Mouse (Mus musculus) kidney, embryonic 15.5 days (tissue): ENCODE measurements at regions not wholly inside any gene's neighbourhood (a gene's known extent, or its start where the extent isn't known, plus 50 kb on each side); places are given as distances from the start of the nearest gene placed in this dataset.

Source experiments
- ATAC-seq: fragments of 200-750 bp; cut with Nextera tagmentation; replicated peaks from 2 replicates; pipeline ENCODE4 v1.8.0; 2017; ENCODE audit warnings: moderate TSS enrichment; ENCODE audit not compliant: low FRiP score
- H3K27ac ChIP-seq: fragments of 300-500 bp; sonication (generic); 2 replicates; pipeline ENCODE4 v1.5.1; 2015; ENCODE audit warnings: mild to moderate bottlenecking, inconsistent platforms
- H3K27me3 ChIP-seq: fragments of 300-500 bp; sonication (generic); 2 replicates; pipeline ENCODE4 v1.6.1; 2015; ENCODE audit warnings: inconsistent platforms
- H3K36me3 ChIP-seq: fragments of 300-500 bp; sonication (generic); 2 replicates; pipeline ENCODE4 v1.6.1; 2015; ENCODE audit warnings: inconsistent platforms
- H3K4me1 ChIP-seq: fragments of 300-500 bp; sonication (generic); 2 replicates; pipeline ENCODE4 v1.6.1; 2015; ENCODE audit warnings: inconsistent platforms
- H3K4me2 ChIP-seq: fragments of 300-500 bp; sonication (generic); 2 replicates; pipeline ENCODE4 v1.6.1; 2015; ENCODE audit warnings: moderate library complexity, mild to moderate bottlenecking, inconsistent platforms
- H3K4me3 ChIP-seq: fragments of 300-500 bp; sonication (generic); replicated peaks from 2 replicates; pipeline ENCODE4 v1.5.1; 2015; ENCODE audit warnings: mild to moderate bottlenecking, inconsistent platforms
- H3K9ac ChIP-seq: fragments of 300-500 bp; sonication (generic); 2 replicates; pipeline ENCODE4 v1.6.1; 2015; ENCODE audit warnings: mild to moderate bottlenecking, inconsistent platforms
- H3K9me3 ChIP-seq: fragments of 300-500 bp; sonication (generic); replicated peaks from 2 replicates; pipeline ENCODE4 v1.6.1; 2016; ENCODE audit warnings: inconsistent platforms
- WGBS: fragments of 180-500 bp; shearing (Covaris S2); methylation state at CpG from one replicate; pipeline ENCODE4 v1.1.7; 2015; ENCODE audit warnings: mixed read lengths; 5-methylcytosine and 5-hydroxymethylcytosine counted together

DNA sequence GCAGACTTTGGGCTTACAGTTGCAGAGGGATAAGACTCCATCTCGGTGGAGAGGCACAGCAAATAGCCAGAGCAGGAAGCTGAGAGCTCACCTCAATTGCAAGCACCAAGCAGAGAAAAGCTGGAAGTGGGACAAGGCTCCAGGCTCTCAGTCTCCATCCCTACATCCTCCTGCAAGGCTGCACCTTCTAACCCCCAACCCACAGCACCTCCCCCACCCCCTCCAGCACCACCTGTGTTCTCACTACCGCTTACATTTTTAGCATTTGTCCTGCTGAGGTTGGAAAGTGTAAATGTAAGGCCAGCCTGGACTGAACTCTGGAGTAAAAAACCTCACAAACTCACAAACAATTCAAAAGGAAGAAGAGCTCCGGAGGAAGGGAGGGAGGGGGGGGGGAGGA lies 119.6 kb downstream of the Sox2 start:
- ATAC-seq = no peak
- H3K9ac ChIP-seq = no peak overlapping the region
- H3K36me3 ChIP-seq = no peaks in the 10 kb centered on the region
- WGBS = 25% methylated on average over 2 of the region's 3 CpGs
- H3K27ac ChIP-seq = no peak overlapping the region
- H3K4me3 ChIP-seq = no peak overlapping the region
- no peak overlapping the region for H3K4me2 ChIP-seq
- no peaks in the 10 kb centered on the region for H3K27me3 ChIP-seq
- no peaks in the 10 kb centered on the region for H3K9me3 ChIP-seq
- H3K4me1 ChIP-seq = peaks cover 6% of the 10 kb centered on the region

DNA sequence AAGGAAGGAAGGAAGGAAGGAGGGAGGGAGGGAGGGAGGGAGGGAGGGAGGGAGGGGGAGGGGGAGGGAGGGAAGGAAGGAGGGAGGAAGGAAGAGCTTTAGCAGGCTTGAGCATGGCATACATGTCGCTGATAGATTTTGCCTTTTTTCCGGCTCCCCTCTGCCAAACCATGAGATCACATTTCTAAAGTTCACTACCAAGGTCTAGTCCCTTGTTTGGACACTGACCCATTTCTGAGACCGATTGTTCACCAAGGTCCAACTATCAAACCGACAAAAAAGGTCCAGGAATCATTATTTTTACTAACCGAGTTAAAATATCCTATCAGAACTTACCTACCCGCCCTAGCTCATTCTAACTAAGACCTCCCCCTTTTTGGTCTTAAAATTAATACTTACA lies 120.1 kb downstream of the Sox2 start:
- peaks cover 6% of the 10 kb centered on the region for H3K4me1 ChIP-seq
- H3K9ac ChIP-seq = no peak overlapping the region
- H3K36me3 ChIP-seq = no peaks in the 10 kb centered on the region
- H3K4me2 ChIP-seq = no peak overlapping the region
- H3K4me3 ChIP-seq = no peak overlapping the region
- H3K27ac ChIP-seq = no peak overlapping the region
- 74% methylated on average over 6 of the region's 6 CpGs for WGBS
- ATAC-seq = no peak
- H3K27me3 ChIP-seq = no peaks in the 10 kb centered on the region
- H3K9me3 ChIP-seq = no peaks in the 10 kb centered on the region

DNA sequence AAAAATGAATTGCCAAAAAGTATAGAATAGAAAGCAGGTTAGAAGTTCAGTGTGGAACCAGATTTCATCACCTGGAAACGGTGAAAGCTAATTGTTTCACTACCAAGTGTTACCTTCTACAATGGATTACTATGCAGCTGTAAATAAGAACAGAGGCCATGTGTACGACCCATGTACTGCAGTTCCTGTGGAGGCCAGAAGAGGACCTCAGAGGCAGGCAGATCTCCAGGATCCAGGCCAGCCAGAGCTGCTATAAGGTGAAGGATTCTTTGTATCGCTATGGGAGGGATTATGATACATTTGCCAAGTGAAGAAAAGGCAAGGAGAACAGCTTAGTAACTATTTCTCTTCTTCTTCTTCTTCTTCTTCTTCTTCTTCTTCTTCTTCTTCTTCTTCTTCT lies 121.8 kb downstream of the Sox2 start:
- Histone ChIP-seq H3K4me2 (no peak overlapping the region), H3K36me3 (no peaks in the 10 kb centered on the region), H3K9me3 (no peaks in the 10 kb centered on the region), H3K27me3 (no peaks in the 10 kb centered on the region), H3K4me3 (no peak overlapping the region), H3K27ac (no peak overlapping the region), H3K9ac (no peak overlapping the region), H3K4me1 (peaks cover 6% of the 10 kb centered on the region)
- no peak for ATAC-seq
- WGBS = 90% methylated on average over 3 of the region's 3 CpGs

DNA sequence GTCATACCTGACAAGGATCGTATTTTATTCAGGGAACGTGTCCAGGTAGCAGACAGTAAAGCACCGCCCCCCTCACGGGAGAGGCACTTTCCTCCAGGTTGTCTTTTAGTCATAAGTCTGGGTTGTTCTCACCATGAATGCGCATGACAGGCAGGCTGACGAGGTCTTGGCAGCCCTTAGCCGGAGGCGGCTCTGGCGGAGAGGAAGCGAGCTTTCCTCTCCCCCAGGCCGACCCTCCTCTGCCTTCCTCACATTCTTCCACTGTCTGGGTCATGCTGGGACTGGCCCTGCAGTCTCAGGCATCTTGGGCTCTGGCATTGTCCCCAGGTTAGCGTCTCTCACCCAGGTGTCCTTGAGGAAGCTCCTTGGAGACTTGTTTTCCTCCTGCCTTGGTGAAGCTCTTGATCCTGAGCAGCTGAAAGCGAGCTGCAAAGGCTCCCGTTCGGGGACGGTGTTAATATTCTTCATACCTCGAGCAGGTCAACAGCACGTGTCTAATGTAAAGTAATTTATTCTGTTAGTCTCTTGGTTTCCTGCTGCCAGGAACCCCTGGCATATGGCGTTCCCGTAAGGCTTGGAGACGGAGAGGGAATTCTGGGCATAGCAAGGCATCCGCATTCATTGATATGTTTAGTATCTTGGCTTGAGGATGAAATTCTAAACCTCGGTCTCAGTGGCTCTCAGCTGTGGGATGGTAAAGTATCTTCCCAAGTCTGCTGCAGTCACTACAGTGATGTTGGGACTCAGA lies 123.6 kb downstream of the Sox2 start:
- Histone ChIP-seq H3K4me3 (no peak overlapping the region; the same call in 1 of the 2 replicates), H3K9ac (no peak overlapping the region), H3K27ac (no peak overlapping the region), H3K4me2 (peak overlapping the region; percentile 39), H3K9me3 (no peaks in the 10 kb centered on the region), H3K4me1 (peaks cover 6% of the 10 kb centered on the region), H3K27me3 (no peaks in the 10 kb centered on the region), H3K36me3 (no peaks in the 10 kb centered on the region)
- peak; percentile 54; the same call in 1 of the 2 replicates for ATAC-seq
- WGBS = 21% methylated on average over 23 of the region's 23 CpGs

DNA sequence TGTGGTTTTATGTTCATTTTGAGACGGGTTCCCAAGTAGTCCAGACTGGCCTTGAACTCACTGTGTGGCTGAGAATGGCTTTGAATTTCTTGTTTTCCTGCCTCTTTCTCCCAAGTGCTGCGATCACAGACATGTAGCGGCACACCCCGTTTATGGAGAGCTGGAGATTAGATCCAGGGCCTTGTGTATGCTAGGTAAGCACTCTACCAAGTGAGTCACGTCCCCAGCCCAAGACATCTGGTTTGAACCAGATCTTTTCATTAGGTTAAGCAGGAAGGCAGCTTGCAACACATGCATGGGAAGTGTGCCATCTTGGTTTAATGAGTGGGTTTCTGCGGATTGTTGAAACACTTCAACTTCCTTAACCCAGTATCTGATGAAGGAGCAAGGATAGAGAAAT lies 131.6 kb downstream of the Sox2 start:
- Histone ChIP-seq H3K4me2 (no peak overlapping the region), H3K27ac (no peak overlapping the region), H3K9me3 (no peaks in the 10 kb centered on the region), H3K9ac (no peak overlapping the region), H3K4me1 (no peaks in the 10 kb centered on the region), H3K27me3 (no peaks in the 10 kb centered on the region), H3K4me3 (no peak overlapping the region), H3K36me3 (no peaks in the 10 kb centered on the region)
- ATAC-seq = no peak
- 90% methylated on average over 6 of the region's 6 CpGs for WGBS

DNA sequence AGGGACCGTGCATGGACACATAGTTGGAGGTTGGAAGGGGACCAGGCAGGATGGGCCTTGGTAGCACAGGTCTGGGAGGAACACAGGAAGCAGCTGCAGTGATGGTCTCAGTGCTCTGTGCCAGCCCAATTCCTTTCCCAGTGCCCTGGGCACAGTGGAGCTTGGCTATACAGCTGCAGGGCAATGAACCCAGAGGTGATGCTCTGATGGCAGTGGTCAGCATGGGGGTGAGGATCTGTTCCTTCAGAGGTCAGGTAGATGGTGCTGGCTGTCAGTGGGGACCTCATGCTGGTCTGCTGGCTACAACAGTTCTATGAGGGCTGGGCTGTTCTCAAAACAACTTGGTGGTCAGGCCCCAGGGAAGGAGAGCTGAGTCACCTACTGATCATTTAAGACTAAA lies 133.2 kb downstream of the Sox2 start:
- no peak for ATAC-seq
- 91% methylated on average over 1 of the region's 1 CpGs for WGBS
- Histone ChIP-seq H3K9me3 (no peaks in the 10 kb centered on the region), H3K36me3 (no peaks in the 10 kb centered on the region), H3K9ac (no peak overlapping the region), H3K4me2 (no peak overlapping the region), H3K4me1 (no peaks in the 10 kb centered on the region), H3K27ac (no peak overlapping the region), H3K27me3 (no peaks in the 10 kb centered on the region), H3K4me3 (no peak overlapping the region)

DNA sequence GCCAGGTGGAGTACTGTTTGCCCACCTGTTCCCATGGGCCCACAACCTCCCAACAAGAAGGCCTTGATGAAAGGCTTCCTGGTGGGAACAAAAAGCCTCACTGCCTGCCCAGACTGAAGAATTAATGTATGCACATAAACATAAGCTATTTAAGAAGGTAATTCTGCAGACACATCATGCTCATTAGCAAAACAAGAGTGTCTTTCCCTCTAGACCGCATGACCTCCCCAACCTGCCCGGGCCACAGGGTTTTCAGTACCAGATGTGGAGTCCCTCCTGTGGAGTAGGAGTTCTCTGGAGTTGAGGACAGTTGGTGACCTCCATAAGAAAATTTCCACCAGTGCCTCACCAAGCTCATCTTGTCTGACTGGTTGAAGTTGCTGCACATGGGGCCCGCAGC lies 137.0 kb downstream of the Sox2 start:
- WGBS = 81% methylated on average over 3 of the region's 3 CpGs
- Histone ChIP-seq H3K36me3 (no peaks in the 10 kb centered on the region), H3K27me3 (no peaks in the 10 kb centered on the region), H3K4me1 (no peaks in the 10 kb centered on the region), H3K27ac (no peak overlapping the region), H3K9ac (no peak overlapping the region), H3K9me3 (no peaks in the 10 kb centered on the region), H3K4me3 (no peak overlapping the region), H3K4me2 (no peak overlapping the region)
- ATAC-seq = no peak

DNA sequence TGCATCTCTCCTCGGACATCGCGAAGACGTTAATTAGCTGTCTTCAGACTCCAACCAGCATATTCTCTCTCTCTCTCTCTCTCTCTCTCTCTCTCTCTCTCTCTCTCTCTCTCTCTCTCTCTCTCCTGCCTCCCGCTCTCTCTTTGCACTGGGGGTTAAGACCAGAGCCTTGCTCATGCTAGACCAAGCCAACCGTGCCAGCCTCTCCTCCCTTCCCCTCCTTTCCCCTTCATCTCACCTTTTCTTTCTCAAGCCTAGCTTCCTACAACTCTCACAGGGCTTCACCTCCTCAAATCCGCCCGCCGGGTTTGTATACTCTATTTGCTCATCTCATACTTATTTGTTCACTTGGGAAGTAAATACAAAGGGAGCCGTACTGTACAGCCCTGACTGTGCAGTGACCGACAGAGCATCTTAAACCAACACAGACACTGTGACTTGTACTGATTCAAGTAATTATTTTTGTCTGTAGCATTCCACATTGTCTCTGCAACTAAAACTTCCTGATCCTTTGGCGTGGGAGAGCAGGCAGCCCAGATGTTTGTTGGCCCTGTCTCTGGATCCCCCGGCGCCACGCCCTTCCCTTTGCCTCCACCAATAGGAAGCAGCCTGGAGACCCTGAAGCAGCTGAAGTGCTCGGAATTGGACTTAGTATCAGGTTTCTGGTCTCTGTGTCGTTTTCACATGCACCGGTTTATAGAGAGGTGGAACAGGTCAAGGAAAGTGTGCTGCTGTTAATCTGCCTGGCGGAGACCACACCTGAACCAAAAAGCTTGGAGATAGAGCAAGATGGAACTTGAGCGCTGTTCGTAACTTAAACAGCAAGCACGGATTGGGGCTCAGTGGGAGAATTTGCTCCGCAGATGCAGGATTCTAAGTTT lies 145.1 kb downstream of the Sox2 start:
- Histone ChIP-seq H3K27ac (0 out of 2 replicates have a peak overlapping the region, but pooled peaks have one; percentile 41), H3K36me3 (no peaks in the 10 kb centered on the region)
- WGBS = 13% methylated on average over 23 of the region's 23 CpGs

DNA sequence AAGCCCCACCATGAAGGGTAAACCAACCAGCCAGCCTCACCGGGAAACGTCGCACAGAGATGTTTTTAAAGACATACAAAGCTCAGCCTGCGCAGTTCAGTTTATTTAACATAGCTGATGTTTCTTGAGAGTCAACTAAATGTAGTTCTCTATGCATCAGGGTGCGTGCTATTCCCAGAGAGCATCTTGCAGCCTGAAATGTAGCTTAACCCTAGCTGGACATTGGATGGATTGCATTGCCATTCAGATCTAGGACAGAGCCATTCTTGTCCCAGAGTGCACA lies 145.7 kb downstream of the Sox2 start:
- H3K27ac ChIP-seq = no peak overlapping the region
- H3K4me2 ChIP-seq = peak overlapping the region; percentile 60
- H3K9ac ChIP-seq = no peak overlapping the region

More for the DNA sequence above, 145.1 kb downstream of the Sox2 start:
- peak overlapping the region; percentile 60 for H3K4me2 ChIP-seq
- peaks cover 9% of the 10 kb centered on the region; the same call in 1 of the 2 replicates for H3K27me3 ChIP-seq
- peak overlapping the region; percentile 37 for H3K4me3 ChIP-seq
- peaks cover 14% of the 10 kb centered on the region for H3K4me1 ChIP-seq
- no peaks in the 10 kb centered on the region for H3K9me3 ChIP-seq
- no peak overlapping the region for H3K9ac ChIP-seq
- peak; percentile 97 for ATAC-seq

DNA sequence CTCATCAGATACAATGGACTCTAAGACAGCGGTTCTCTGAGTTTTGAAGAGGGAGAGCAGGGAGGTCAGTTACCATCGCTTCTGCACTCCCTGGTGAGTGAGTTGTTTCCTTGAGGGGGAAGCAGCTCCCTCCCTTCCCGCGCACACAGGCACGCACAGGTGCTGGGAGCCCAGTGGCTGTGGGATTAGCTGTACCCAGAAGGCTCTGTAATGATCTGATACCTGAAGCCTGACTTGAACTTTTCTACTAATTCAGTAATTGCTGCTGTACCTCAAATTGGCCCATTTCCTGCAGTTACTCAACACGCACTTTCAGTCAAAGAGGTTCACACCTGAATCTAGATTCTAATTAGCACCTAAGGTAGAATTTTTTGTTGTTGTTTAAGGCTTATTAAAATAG lies 158.6 kb downstream of the Sox2 start:
- H3K36me3 ChIP-seq = no peaks in the 10 kb centered on the region
- no peak overlapping the region for H3K4me2 ChIP-seq
- H3K27me3 ChIP-seq = peaks cover 33% of the 10 kb centered on the region
- H3K4me3 ChIP-seq = no peak overlapping the region
- no peaks in the 10 kb centered on the region for H3K9me3 ChIP-seq
- H3K4me1 ChIP-seq = no peaks in the 10 kb centered on the region
- 6% methylated on average over 6 of the region's 6 CpGs for WGBS
- ATAC-seq = no peak
- H3K9ac ChIP-seq = no peak overlapping the region
- no peak overlapping the region for H3K27ac ChIP-seq

More for the DNA sequence above, 145.7 kb downstream of the Sox2 start:
- Histone ChIP-seq H3K27me3 (peaks cover 9% of the 10 kb centered on the region; the same call in 1 of the 2 replicates), H3K4me1 (peaks cover 14% of the 10 kb centered on the region), H3K9me3 (no peaks in the 10 kb centered on the region), H3K36me3 (no peaks in the 10 kb centered on the region), H3K4me3 (peak overlapping the region; percentile 37)
- WGBS = 13% methylated on average over 5 of the region's 5 CpGs
- no peak for ATAC-seq

DNA sequence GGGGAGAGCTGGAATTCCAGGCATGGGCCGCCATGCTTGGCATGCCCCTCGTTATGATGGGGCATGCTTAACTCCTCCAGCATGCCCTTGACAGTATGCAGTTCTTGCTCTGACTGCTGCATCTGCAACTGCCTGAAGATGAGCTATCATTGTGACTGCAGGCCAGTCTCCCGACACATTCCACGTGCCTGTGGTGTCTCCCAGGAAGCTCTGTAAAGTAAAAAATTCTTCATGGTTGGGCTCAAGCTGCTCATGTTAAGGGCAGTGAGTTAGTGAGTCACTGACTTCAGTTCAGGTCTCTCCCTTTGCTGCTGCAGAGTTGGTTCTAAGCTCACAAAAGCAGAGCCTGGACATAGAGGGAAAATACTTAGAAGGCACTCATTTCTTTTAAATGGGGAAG lies 161.5 kb downstream of the Sox2 start:
- H3K9ac ChIP-seq = no peak overlapping the region
- ATAC-seq = no peak
- H3K27me3 ChIP-seq = peaks cover 33% of the 10 kb centered on the region
- no peak overlapping the region for H3K4me3 ChIP-seq
- H3K4me2 ChIP-seq = no peak overlapping the region
- no peak overlapping the region for H3K27ac ChIP-seq
- no peaks in the 10 kb centered on the region for H3K9me3 ChIP-seq
- no peaks in the 10 kb centered on the region for H3K36me3 ChIP-seq
- no peaks in the 10 kb centered on the region for H3K4me1 ChIP-seq
- 66% methylated on average over 4 of the region's 4 CpGs for WGBS

DNA sequence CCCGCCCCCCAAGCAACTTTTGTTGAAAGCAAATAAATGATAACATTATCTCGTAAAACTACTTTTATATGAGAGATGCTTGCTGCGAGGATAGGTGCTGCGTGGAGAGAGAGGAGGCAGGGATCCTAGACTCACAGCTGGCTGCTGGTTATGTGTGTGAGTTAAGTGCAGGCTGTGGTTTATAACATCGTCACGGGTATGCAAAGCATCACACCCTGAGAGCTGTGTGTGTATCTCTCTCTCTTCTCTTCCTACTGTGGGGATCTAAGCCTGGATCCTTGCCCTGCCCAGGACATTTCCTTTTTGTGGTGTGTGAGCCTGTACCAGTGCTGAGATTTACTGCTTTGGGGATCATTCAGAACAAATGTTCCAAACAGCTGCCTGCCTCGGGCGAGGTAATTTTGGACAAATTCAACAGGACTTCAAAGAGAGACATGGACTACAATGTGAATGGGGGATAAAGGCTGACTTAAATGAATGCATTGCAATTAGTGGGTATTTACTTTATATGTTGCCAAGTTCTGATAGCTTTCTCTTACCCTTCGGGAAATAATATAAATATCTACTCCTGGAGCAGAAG lies 162.9 kb downstream of the Sox2 start:
- no peaks in the 10 kb centered on the region for H3K4me1 ChIP-seq

More for the DNA sequence above, 162.9 kb downstream of the Sox2 start:
- Histone ChIP-seq H3K4me2 (no peak overlapping the region), H3K27ac (no peak overlapping the region), H3K27me3 (peaks cover 27% of the 10 kb centered on the region), H3K9me3 (no peaks in the 10 kb centered on the region), H3K9ac (no peak overlapping the region), H3K4me3 (no peak overlapping the region), H3K36me3 (no peaks in the 10 kb centered on the region)
- ATAC-seq = no peak
- WGBS = 31% methylated on average over 9 of the region's 9 CpGs
